Mouse (Mus musculus): ENCODE results near the gene Bhlhe40. TPM values are rescaled to one million over a fixed set of nuclear protein-coding genes. Genes with fewer than 3 reads are reported as not detected.

Gene Bhlhe40
- total RNA-seq (2021): 10 to 100 TPM; 48.8 to 62.5 TPM
- long read RNA-seq, experiment 1, transcript Bhlhe40-204 (1 exons, 2,620 nt): minor isoform, 11 of 102 reads
- long read RNA-seq, experiment 1, transcript Bhlhe40-201 (5 exons, 3,113 nt): major isoform, 90 of 102 reads
- long read RNA-seq, experiment 1, partial matches to known transcripts: 1 of 102 reads
- long read RNA-seq, experiment 1, other reads (novel, unspliced or antisense): 0 of 102 reads
- long read RNA-seq, experiment 2, transcript Bhlhe40-201 (5 exons, 3,113 nt): major isoform, 35 of 44 reads
- long read RNA-seq, experiment 2, transcript Bhlhe40-204 (1 exons, 2,620 nt): minor isoform, 8 of 44 reads
- long read RNA-seq, experiment 2, partial matches to known transcripts: 0 of 44 reads
- long read RNA-seq, experiment 2, other reads (novel, unspliced or antisense): 1 of 44 reads

DNA sequence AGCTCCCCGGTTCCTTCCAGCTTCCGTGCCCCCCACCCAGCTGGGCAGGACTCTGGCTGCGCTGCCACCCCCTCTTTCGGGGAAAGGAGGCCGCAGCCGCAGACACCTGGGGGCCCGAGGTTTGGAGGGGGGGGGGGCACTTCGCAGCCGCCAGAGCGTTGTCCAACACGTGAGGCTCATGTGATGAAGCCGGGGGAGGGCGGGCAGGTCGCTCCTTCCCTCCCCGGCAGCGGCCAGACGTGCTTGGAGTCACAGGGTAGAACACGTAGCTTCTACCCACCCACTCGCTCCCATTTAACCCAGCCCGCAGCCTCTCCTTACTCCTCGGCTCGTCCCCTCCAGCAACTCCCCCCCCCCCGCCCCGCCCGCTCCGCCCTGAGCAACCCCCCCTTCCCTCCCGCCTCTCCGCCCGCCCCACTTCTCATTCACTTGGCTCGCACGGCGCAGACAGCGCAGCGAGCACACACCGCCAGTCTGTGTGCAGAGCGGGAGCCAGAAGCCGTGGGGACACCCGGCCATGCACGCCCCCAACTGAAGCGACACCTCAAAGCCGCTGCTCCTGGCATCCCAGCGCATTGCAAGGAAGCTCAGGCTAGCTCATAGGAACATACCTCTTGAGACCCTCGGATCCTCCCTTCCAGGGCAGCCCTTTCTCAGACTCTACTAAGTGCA, at the start of gene Bhlhe40:
Bhlhe40 (plus strand) TSS at position 424 of the 672 bp plus-strand sequence.
- intact Hi-C loops (cut with DNase I): loop anchor here (2.0 to 5.0 kb wide), 3 partner anchors 48 to 203 kb away; no protein-coding TSS in a partner anchor
- DNase-seq: peak; percentile 87 to 90

DNA sequence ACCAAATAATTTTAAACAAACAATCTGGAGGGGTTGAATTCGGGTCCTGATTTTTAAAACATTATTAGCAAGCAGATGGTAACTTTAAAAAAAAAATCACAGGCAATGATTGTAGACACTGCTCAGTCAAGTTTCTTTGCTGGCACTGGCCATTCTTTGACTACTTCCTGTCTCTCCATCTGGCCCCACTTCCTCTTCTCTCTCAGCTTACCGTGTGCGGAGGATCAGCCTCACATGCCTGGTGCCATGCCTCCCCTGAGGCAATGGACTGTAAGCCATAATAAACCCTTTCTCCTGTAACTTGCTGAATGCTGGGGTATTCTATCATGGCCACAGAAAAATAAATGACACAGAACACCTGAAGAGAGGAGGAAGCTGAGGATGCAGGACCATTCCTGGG, 48.8 kb upstream of the Bhlhe40 start:
- DNase-seq: no peak
- intact Hi-C loops (cut with DNase I): no loop called here

DNA sequence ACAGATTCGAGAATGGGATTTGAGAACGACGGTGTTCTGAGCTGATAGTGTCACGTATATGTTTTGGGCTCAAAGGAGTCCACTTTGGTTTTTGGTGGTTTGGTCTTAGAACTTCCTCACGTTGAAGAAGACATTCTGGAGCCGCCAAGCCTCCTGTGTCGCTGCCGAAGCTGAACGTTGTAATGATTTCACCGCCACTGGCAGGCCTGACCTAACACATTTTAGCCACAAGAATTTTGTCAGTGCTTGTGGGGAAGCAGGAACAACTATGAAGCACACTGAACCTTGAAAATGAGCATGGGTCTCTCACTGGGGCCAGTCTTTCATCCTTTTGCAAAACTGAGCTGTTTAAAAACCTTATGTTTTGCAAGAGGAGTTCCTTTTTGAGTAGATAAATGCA, 42.4 kb upstream of the Bhlhe40 start:
- intact Hi-C loops (cut with DNase I): no loop called here
- no peak for DNase-seq

DNA sequence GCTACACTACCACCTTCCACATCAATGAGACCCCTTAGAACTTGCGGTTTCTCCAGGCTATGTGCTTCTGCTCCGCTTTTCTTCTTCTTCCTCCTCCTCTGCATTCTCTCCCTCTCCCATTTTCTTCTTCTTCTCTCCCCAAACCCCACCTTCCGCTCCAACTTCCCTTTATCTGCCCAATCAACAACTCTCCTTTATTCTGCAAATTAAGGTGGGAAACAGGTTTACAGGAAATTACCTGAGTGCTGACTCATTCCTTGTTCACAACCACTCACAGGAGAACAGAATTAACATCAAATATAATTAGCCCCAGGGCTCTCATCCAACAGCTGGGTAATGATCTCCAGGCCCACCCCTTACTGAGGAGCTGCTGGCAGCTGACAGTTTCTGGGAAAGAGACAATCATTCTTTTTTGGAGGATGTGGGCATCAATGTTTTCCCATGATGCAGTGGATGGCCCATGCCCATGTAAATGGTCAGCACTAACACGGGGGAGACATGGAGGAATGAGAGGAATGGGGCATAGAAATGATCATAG, 37.3 kb upstream of the Bhlhe40 start:
- no peak for DNase-seq
- intact Hi-C loops (cut with DNase I): no loop called here

DNA sequence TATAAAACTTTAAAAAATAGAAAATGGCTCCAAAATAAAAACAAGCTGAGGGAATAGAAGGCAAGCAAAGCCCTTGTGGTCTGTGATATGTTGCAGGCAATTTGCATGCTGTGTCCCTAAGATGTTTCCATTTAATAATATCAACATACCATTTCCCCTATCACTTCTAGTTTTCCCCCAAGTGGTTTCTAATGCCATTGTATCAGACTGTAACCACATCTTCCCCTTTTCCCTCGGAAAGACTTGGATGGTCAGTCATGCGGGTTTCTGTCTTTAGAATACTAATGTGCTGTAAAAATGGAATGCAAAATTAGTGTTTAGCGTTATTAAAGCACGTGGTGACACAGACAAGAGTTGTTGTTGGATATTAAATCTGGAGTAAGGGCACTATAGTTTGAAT, 35.5 kb upstream of the Bhlhe40 start:
- intact Hi-C loops (cut with DNase I): no loop called here
- no peak for DNase-seq

DNA sequence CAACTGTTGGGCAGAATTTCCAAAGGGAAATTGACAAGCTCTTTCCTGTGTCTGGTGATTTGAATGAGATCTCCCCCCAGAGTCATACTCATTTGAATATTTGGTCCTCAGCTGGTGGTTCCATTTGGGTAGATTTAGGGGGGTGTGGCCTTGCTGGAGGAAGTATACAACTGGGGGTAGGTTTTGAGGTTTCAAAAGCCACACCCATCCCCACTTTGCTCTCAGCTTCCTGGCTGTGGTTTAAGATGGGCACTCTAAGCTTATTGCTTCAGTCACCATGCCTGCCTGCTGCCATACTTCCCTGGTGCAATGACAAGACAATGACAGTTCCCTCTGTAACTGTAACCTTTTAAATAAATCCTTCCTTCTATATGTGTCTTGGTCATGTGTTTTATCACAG, 29.7 kb upstream of the Bhlhe40 start:
- intact Hi-C loops (cut with DNase I): no loop called here
- DNase-seq: peak in 1 of 2 experiments; percentile 1

DNA sequence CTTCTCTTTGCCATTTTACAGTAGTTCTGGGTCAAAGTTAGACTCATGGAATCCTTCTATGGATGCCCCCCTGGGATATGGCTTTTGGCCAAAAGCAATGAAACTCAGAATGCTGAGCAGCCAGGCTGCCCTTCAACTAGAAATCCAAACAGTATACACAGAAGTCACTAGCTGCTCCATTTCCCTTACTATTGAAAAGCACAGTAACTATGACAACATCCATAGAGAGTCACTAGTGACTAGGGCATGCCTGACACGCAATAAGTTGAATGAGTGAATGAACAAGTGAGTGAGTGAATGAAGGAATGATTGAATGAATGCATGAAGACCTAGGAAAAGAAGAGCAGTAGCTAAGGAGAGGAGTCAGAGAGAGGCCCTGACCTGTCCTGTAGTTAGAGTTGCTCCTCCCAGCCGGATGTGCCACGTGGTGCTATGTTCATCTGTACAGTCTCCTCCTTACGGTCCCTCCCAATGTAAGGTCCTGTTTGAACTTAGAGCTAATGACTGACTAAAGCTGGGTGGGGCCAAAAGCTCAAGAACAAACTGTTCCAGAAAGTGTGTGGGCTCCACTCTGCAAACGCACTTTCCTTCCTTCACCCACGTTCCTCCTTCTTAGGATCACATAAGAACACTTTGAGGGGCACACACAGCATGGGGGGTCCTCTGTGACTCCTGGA, 22.1 kb upstream of the Bhlhe40 start:
- DNase-seq: no peak
- intact Hi-C loops (cut with DNase I): loop anchor here (2.0 kb wide), 1 partner anchor 17 kb away; no protein-coding TSS in a partner anchor

DNA sequence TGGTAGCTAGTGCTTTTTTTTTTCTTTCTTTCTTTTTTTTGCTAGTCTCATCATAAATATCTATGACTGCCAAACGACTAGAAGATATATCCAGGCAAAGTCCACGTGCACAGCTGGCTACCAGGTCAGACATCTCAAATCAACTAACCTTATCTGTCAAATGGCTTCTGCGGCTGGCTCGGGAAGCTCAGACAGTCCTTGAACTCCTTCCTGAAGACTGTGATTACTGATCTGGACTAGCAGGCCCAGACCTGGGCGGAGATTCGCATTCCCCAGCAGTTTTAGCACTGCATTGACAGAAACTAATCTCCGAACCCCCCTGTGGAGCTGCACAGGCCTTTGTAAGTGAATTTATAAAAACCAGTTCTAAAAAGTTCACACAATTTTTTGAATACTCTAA, 18.4 kb upstream of the Bhlhe40 start:
- no peak for DNase-seq
- intact Hi-C loops (cut with DNase I): no loop called here

DNA sequence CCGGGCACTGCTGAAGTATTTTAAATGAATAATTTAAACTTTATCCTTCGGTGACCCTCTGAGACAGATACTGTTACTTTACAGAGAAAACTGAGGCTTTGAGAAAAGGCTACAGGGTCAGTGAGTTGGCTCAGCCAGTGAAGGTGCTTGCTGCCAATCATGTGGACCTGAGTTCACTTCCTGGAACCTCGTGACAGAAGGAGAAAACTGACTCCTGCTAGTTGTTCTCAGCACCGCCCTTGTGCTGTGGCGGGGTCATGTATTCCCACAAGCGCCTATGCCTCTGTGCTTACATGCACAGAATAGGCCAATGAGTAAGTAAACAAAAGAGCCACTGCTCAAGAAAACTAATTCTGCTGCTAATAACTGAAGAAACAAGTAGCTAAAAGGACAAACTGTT, 17.4 kb upstream of the Bhlhe40 start:
- intact Hi-C loops (cut with DNase I): no loop called here
- DNase-seq: no peak

DNA sequence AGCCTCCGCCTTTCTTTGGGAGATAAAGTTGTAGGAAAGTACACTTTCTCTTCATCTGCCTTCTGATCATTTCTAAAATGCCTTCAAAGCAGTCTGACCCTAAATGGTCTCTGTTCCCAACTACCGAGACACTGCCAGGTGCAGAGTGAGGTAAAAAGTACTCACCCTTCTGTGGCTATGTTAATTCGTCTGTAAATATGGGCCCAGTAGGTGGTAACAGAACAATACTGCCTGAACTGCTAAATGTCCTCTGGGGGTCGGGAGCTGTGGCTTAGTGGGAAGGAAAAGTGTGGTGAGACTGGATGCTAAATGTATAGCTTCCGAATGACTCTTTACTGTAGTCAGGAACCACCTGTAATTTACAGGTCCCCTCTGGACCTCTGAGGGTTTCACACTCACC, 16.1 kb upstream of the Bhlhe40 start:
- DNase-seq: no peak
- intact Hi-C loops (cut with DNase I): no loop called here

DNA sequence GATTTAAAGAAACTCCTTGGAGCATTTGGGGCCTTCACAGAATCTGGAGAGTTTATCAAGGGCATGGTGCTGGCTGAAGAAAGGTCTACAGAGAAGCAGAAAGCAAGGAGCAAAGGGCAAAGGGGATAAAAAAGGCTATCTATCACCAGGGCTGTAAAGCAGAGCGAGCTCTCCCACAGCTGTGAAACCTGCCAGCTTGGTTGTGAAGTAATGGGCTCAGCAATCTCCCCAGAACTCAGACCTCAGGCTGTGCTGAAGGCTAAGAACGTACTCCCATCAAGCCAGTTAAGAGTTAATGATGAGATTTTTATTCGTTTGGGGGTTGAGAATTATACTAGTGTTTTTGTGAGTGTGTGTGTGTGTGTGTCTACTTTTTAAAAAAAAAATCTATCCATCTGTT, 13.3 kb upstream of the Bhlhe40 start:
- intact Hi-C loops (cut with DNase I): no loop called here
- DNase-seq: no peak

DNA sequence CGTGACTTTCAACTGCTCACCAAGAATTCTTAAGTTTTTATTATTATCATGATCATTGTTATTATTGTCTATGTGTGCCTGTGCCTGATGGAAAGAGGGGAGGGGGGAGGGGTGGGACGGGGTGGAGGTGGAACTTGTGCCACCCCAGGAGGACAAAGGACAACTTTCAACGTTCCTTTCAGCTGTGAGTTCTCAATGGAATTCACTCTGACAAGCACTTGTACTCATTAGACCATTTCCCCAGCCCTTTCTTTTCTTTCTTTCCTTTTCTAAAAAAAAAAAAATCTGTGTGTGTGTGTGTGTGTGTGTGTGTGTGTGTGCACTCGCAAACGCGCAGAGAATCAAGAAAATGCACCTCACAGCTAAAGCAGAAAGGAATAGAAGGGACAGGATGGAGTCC, 12.4 kb upstream of the Bhlhe40 start:
- DNase-seq: no peak
- intact Hi-C loops (cut with DNase I): no loop called here

DNA sequence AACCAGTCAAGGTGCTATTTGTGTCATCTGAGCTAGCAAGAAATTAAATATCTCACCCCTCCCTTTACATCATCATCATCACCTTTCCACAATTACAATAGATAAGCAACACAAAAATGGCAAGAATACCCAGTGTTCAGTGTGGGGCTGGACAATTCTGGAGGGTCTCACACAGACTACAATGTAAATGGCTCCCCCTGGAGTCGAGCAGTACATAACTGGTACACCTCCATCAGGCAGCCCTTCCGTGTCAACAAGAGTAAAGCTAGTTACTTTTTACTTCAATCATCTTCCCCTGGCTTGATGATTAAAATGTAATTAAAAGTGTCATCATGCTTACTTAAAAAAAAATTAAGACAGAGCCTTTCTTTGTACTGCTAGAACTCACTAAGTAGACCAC, 4.6 kb upstream of the Bhlhe40 start:
- intact Hi-C loops (cut with DNase I): no loop called here
- no peak for DNase-seq

DNA sequence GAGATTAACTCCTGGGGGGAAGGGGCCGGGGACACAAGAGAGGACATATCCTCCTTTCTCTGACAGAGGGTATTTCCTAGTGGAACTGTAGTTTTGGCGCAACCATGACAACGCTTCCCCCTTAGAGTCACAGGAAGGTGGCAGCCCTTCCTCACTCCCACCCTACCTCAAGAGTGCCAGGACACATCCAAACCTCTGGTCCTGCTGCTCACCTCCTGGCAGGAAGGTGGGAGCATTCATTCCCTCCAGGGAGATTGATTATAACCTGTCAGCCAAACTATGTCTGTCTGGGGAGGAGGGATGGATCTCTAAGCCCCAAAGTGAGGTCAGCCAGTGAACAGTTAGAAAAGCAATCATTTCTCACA, 2.4 kb upstream of the Bhlhe40 start:
- intact Hi-C loops (cut with DNase I): no loop called here
- peak; percentile 12 to 28 for DNase-seq

DNA sequence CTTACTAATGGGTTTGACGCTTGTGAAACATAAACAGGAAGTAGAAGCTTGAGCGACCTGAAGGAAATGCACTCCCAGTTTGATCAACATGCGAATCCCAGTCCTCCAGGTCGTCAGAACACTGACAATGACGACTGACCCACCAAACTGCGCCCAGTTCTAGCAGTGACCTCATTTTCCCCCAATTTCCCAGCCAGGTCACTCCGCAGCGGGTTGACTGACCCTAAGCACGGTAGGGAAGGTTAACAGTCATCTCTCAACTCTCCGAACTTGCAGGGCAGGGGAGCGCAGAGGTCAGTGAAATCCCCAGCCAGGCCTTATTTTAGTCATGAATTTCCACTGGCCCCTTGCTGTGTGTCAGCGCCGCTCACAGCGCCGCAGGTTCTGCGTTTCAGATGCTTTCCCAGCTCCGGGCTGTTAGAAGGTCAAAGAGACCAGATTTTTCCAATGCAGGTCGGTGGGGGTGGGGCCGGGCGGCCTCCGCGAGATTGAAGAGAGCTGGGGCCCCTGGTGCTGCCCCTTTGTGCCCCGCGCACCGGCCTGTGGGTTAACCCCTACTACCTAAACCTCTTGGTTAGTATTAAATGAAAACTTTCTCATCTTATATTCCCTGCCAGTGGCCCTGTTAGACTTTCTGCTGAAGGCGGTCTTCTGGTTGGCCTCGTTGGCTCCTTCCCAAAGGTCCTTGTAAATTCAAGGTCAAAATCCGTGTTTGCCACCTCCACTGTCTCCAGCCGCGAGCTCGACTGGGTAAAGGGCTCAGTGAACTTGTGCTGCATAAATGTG, 1.8 kb upstream of the Bhlhe40 start:
- intact Hi-C loops (cut with DNase I): loop anchor here (1.0 kb wide), 1 partner anchor 85 kb away; no protein-coding TSS in a partner anchor
- DNase-seq: peak; percentile 68 to 69

DNA sequence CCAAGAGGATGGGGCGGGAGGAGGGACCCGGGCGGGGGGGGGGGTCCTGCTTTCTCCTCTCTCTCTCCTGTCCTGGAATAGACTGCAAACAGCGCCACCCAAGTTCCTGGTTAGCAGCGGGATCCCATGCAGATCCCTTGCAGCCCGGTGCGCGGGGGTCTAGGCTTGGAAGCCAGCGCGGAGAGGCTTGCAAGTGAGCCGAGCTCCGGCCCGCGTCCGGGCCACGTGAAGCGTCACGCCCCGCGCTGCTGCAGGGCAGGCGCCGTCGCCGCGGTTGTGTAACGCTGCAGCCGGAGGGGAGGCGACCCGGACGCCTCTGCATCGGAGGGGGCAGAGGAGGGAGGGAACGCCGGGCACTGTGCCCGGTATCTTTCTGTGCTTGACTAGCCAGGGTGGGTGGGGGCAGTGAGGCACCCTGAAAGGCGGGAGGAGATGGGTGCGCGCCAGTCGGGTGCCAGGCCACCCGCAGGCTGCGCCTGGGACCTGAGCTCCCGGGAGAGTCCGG, 1.2 kb upstream of the Bhlhe40 start:
- intact Hi-C loops (cut with DNase I): loop anchor here (1.0 kb wide), 1 partner anchor 86 kb away; no protein-coding TSS in a partner anchor
- DNase-seq: peak; percentile 94 to 95

DNA sequence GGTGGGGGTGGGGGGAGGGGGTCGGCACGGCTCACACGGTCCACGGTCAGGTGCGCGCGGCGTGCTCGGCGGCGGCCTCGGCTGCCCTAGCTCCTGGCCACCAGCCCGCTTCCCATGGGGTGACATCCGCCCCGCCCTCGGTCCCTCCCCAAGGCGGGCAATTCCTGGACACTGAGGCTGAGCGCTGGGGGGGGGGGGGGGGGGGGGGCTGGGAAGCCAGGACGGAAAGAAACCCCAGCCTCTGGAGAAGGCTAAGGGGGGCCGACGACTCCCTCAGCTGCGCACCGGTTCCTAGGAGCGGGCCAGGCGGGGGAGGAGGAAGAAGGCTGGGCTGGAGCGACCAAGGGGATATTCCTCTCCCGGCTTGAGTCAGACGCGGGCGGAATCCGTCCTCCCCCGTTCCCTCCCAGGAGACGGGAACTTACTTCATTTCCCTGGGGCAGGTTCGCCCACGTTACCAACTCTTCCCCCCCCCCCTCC, 663 bp upstream of the Bhlhe40 start:
- peak; percentile 93 for DNase-seq
- intact Hi-C loops (cut with DNase I): loop anchor here (1.0 to 5.0 kb wide), 4 partner anchors 49 to 202 kb away; no protein-coding TSS in a partner anchor

DNA sequence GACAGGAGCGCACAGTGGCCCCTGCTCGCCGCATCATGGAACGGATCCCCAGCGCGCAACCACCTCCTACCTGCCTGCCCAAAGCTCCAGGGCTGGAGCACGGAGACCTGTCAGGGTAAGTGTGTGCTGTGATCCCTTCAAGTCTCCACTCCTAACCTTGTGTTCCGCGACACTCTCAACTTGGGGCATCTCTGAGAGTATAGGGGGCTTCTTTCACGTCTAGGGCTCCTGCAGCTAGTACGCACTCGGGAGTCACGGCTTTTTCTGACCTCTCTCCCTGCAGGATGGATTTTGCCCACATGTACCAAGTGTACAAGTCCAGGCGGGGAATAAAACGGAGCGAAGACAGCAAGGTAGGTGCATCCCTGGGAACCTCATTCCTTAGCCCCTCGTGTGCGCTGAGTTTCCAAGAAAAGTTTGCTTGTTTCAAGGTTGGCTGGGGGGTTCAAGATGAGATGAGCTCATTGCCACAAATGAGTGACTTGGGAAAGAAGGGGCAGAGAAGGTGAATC, 505 bp downstream of the Bhlhe40 start:
- intact Hi-C loops (cut with DNase I): loop anchor here (2.0 to 5.0 kb wide), 3 partner anchors 48 to 204 kb away; no protein-coding TSS in a partner anchor
- DNase-seq: peak in 1 of 2 experiments; percentile 31

DNA sequence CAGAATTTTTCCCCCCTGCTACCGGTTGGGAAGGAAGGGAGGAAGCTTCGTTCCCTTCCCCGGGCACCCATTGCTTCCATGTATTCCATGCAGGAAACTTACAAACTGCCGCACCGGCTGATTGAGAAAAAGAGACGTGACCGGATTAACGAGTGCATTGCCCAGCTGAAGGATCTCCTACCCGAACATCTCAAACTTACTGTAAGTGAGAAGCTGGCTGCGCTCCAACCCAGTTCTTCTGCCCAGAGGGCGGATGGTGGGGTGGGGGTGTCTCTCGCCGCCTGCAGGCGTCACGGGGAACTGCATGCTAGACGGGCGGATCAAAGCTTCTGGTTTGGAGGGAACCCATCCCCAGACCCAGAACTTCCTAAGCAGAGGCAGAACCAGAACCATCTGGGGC, 983 bp downstream of the Bhlhe40 start:
- intact Hi-C loops (cut with DNase I): loop anchor here (2.0 to 5.0 kb wide), 3 partner anchors 47 to 204 kb away; no protein-coding TSS in a partner anchor
- DNase-seq: peak; percentile 94 to 95

All from heart, postnatal 14 days (tissue).